Mouse (Mus musculus) lung, postnatal 0 days (tissue): ENCODE results near the gene Tcirg1. TPM values are rescaled to one million over a fixed set of nuclear protein-coding genes. Genes with fewer than 3 reads are reported as not detected.

ENCODE experiments used
- ATAC-seq: fragments of 200-750 bp; cut with Nextera tagmentation; 2 replicates; pipeline ENCODE4 v1.8.0; 2017; ENCODE audit warnings: moderate library complexity
- DNase-seq: peaks from one replicate; pipeline ENCODE4 v3.0.0-alpha.2; 2016; ENCODE audit warnings: low spot score
- H3K27ac ChIP-seq: fragments of 300-500 bp; sonication (generic); 2 replicates; pipeline ENCODE4 v1.5.1; 2014; ENCODE audit warnings: antibody characterized with exemption, mild to moderate bottlenecking, low read length, mixed read lengths
- H3K27me3 ChIP-seq: fragments of 300-500 bp; sonication (generic); replicated peaks from 2 replicates; pipeline ENCODE4 v1.6.1; 2014; ENCODE audit warnings: low read length, mixed read lengths; ENCODE audit not compliant: insufficient read depth
- H3K36me3 ChIP-seq: fragments of 300-500 bp; sonication (generic); 2 replicates; pipeline ENCODE4 v1.6.1; 2014; ENCODE audit warnings: low read length, mixed read lengths; ENCODE audit not compliant: insufficient read depth
- H3K4me1 ChIP-seq: fragments of 300-500 bp; sonication (generic); 2 replicates; pipeline ENCODE4 v1.6.1; 2014; ENCODE audit warnings: antibody characterized with exemption, low read depth, low read length, mixed read lengths; ENCODE audit not compliant: insufficient read depth
- H3K4me2 ChIP-seq: fragments of 300-500 bp; sonication (generic); replicated peaks from 2 replicates; pipeline ENCODE4 v1.6.1; 2014; ENCODE audit warnings: low read depth, mild to moderate bottlenecking, low read length, moderate library complexity, mixed read lengths
- H3K4me3 ChIP-seq: fragments of 300-500 bp; sonication (generic); 2 replicates; pipeline ENCODE4 v1.5.1; 2014; ENCODE audit warnings: low read depth, low read length
- H3K9ac ChIP-seq: fragments of 300-500 bp; sonication (generic); replicated peaks from 2 replicates; pipeline ENCODE4 v1.6.1; 2014; ENCODE audit warnings: low read depth, mild to moderate bottlenecking
- H3K9me3 ChIP-seq: fragments of 300-500 bp; sonication (generic); 2 replicates; pipeline ENCODE4 v1.6.1; 2016; ENCODE audit warnings: low read length, mixed read lengths
- CTCF ChIP-seq: IDR thresholded peaks from 2 replicates; pipeline ENCODE4 v1.5.1; 2016; ENCODE audit warnings: antibody characterized with exemption, mild to moderate bottlenecking
- EP300 ChIP-seq: IDR thresholded peaks from 2 replicates; pipeline ENCODE4 v1.6.1; 2016; ENCODE audit warnings: antibody characterized with exemption, mild to moderate bottlenecking, control low read depth
- WGBS: fragments of 180-500 bp; shearing (Covaris S2); extraction: QIAGEN DNeasy Blood & Tissue Kit; methylation state at CpG from one replicate; pipeline ENCODE4 v1.1.7; 2014; 5-methylcytosine and 5-hydroxymethylcytosine counted together
- polyA plus RNA-seq: library from polyadenylated mRNA; unstranded; fragments of >200 nt; fragmentation: Nextera tagmentation; extraction: Ambion mirVana; gene quantifications from 2 replicates; pipeline ENCODE4 v1.2.1, GENCODE M21; 2015

Tcirg1 gene
- polyA plus RNA-seq, 1 experiment from 2014 or later: 31.8 TPM

GRCm38 (mm10) chr19:3923586-3923985, 16.7 kb upstream of the Tcirg1 start:
- Histone ChIP-seq H3K27ac (peak overlapping the region; percentile 66; the same call in 1 of the 2 replicates), H3K9ac (no peak overlapping the region), H3K36me3 (no peaks in the 10 kb centered on the region), H3K4me3 (no peak overlapping the region), H3K4me2 (no peak overlapping the region), H3K27me3 (no peaks in the 10 kb centered on the region), H3K9me3 (no peaks in the 10 kb centered on the region), H3K4me1 (peaks cover 17% of the 10 kb centered on the region; the same call in 1 of the 2 replicates)
- DNase-seq (peak; percentile 63), ATAC-seq (peak; percentile 14)
- TF ChIP-seq EP300 (no peak), CTCF (no peak)
- WGBS: 37% methylated on average over 13 of the region's 13 CpGs

GRCm38 (mm10) chr19:3922661-3923371, 15.9 kb upstream of the Tcirg1 start:
- ATAC-seq (no peak), DNase-seq (no peak)
- H3K27ac ChIP-seq: peak overlapping the region; percentile 66; the same call in 1 of the 2 replicates
- no peak overlapping the region for H3K9ac ChIP-seq
- no peaks in the 10 kb centered on the region for H3K27me3 ChIP-seq
- 43% methylated on average over 10 of the region's 10 CpGs for WGBS
- H3K4me2 ChIP-seq: no peak overlapping the region
- H3K4me1 ChIP-seq: peaks cover 17% of the 10 kb centered on the region; the same call in 1 of the 2 replicates
- H3K4me3 ChIP-seq: no peak overlapping the region
- no peaks in the 10 kb centered on the region for H3K36me3 ChIP-seq
- H3K9me3 ChIP-seq: no peaks in the 10 kb centered on the region
- TF ChIP-seq CTCF (no peak), EP300 (no peak)

- Histone ChIP-seq H3K27ac (no peak overlapping the region), H3K4me1 (peaks cover 17% of the 10 kb centered on the region; the same call in 1 of the 2 replicates), H3K27me3 (no peaks in the 10 kb centered on the region), H3K4me3 (no peak overlapping the region), H3K36me3 (no peaks in the 10 kb centered on the region), H3K9ac (no peak overlapping the region), H3K9me3 (no peaks in the 10 kb centered on the region), H3K4me2 (no peak overlapping the region)
- TF ChIP-seq CTCF: no peak
- TF ChIP-seq EP300: no peak
- DNase-seq (no peak), ATAC-seq (no peak)
These were observed 13.0 kb upstream of the Tcirg1 start for GRCm38 (mm10) chr19:3919928-3920327.

- Histone ChIP-seq H3K9me3 (no peaks in the 10 kb centered on the region), H3K27ac (no peak overlapping the region), H3K36me3 (no peaks in the 10 kb centered on the region), H3K9ac (no peak overlapping the region), H3K4me1 (peaks cover 7% of the 10 kb centered on the region; the same call in 1 of the 2 replicates), H3K4me3 (no peak overlapping the region), H3K4me2 (no peak overlapping the region), H3K27me3 (no peaks in the 10 kb centered on the region)
- DNase-seq: no peak
- TF ChIP-seq CTCF: no peak
- TF ChIP-seq EP300: no peak
- WGBS: 62% methylated on average over 11 of the region's 11 CpGs
- ATAC-seq: no peak
These were observed 9.8 kb upstream of the Tcirg1 start for GRCm38 (mm10) chr19:3916727-3917126.

- H3K36me3 ChIP-seq: 0 out of 2 replicates have a peak, but pooled peaks cover 4% of the 10 kb centered on the region
- H3K4me1 ChIP-seq: peaks cover 7% of the 10 kb centered on the region; the same call in 1 of the 2 replicates
- ATAC-seq (no peak), DNase-seq (no peak)
- H3K4me2 ChIP-seq: no peak overlapping the region
- WGBS: 93% methylated on average over 5 of the region's 5 CpGs
- no peaks in the 10 kb centered on the region for H3K9me3 ChIP-seq
- H3K27me3 ChIP-seq: no peaks in the 10 kb centered on the region
- no peak overlapping the region for H3K27ac ChIP-seq
- H3K9ac ChIP-seq: no peak overlapping the region
- no peak overlapping the region for H3K4me3 ChIP-seq
- TF ChIP-seq CTCF (no peak), EP300 (no peak)
These were observed 7.6 kb upstream of the Tcirg1 start for GRCm38 (mm10) chr19:3914535-3914934.

- Histone ChIP-seq H3K4me2 (peak overlapping the region; percentile 77; the same call in 1 of the 2 replicates), H3K9ac (no peak overlapping the region), H3K36me3 (0 out of 2 replicates have a peak, but pooled peaks cover 8% of the 10 kb centered on the region), H3K4me1 (peaks cover 7% of the 10 kb centered on the region; the same call in 1 of the 2 replicates), H3K27me3 (no peaks in the 10 kb centered on the region), H3K4me3 (no peak overlapping the region), H3K9me3 (no peaks in the 10 kb centered on the region), H3K27ac (peak overlapping the region; percentile 77; the same call in 1 of the 2 replicates)
- DNase-seq (no peak), ATAC-seq (no peak)
- 83% methylated on average over 8 of the region's 8 CpGs for WGBS
- TF ChIP-seq EP300 (no peak), CTCF (no peak)
These were observed 6.8 kb upstream of the Tcirg1 start for GRCm38 (mm10) chr19:3913692-3914091.
